Mouse (Mus musculus) G1E (cell line): ENCODE measurements at regions not wholly inside any gene's neighbourhood (a gene's known extent, or its start where the extent isn't known, plus 50 kb on each side); places are given as distances from the start of the nearest gene placed in this dataset.

Source experiments
- ATAC-seq: 2 replicates; pipeline ENCODE4 v1.8.0; 2016; ENCODE audit warnings: mild to moderate bottlenecking; ENCODE audit not compliant: insufficient number of reproducible peaks, poor library complexity, low FRiP score, severe bottlenecking; ENCODE audit errors: extremely low read depth
- DNase-seq: peaks from one replicate; pipeline ENCODE4 v3.0.0; 2012; ENCODE audit warnings: low spot score
- H3K27me3 ChIP-seq: 2 replicates; pipeline ENCODE4 v1.6.1; 2012; ENCODE audit warnings: mild to moderate bottlenecking, low read length, inconsistent platforms; ENCODE audit not compliant: insufficient read depth
- H3K36me3 ChIP-seq: replicated peaks from 2 replicates; pipeline ENCODE3; 2012; ENCODE audit warnings: mild to moderate bottlenecking, inconsistent platforms
- H3K4me1 ChIP-seq: 2 replicates; pipeline ENCODE4 v1.6.1; 2012; ENCODE audit warnings: low read depth, low read length, inconsistent platforms, mixed read lengths; ENCODE audit not compliant: insufficient read depth
- H3K4me3 ChIP-seq: 2 replicates; pipeline ENCODE4 v1.5.1; 2012; ENCODE audit warnings: low read depth, mild to moderate bottlenecking, inconsistent platforms, low read length, moderate library complexity, mixed read lengths
- H3K9me3 ChIP-seq: replicated peaks from 2 replicates; pipeline ENCODE4 v1.6.1; 2012; ENCODE audit warnings: inconsistent platforms
- CTCF ChIP-seq: IDR thresholded peaks from 2 replicates; pipeline ENCODE4 v1.5.1; 2012; ENCODE audit warnings: low read depth, low read length, inconsistent platforms, mixed read lengths
- GATA1 ChIP-seq: IDR thresholded peaks from 2 replicates; pipeline ENCODE4 v1.6.1; 2012; ENCODE audit warnings: borderline replicate concordance, low read length, inconsistent platforms, mixed read lengths
- GATA2 ChIP-seq: IDR thresholded peaks from 2 replicates; pipeline ENCODE4 v1.6.1; 2012; ENCODE audit warnings: low read depth, low read length, inconsistent platforms, borderline replicate concordance
- POLR2AphosphoS5 ChIP-seq: IDR thresholded peaks from 2 replicates; pipeline ENCODE4 v1.6.1; 2012; ENCODE audit warnings: low read depth, low read length, inconsistent platforms; ENCODE audit not compliant: insufficient replicate concordance
- TAL1 ChIP-seq: conservative IDR thresholded peaks from 2 replicates; pipeline ENCODE4 v1.6.1; 2012; ENCODE audit warnings: low read depth, low read length, inconsistent platforms, mixed read lengths

- no peak for DNase-seq
Observed at GRCm38 (mm10) chr5:74847824-74848223, 145.1 kb upstream of the Lnx1 start.

DNA sequence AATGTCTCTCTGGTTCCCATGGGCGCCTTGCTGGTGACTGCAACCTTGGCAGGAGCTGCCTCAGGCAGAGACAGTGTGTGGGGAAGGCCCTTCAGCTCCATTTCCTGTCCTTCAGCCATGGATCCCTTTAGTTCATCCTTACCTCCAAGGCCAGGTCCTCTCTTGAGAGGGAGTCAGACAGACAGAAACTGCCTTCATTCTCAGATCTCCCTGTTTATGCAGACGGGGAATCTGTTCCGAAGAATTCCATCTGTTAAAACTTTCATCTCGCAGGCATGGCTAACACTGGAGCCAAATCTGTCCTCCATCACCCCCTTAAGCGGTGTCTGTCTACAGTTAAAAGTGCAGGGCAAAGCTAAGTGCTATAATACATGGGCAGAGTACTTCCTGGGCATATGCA lies 144.0 kb upstream of the Lnx1 start:
- Histone ChIP-seq H3K36me3 (no peaks in the 10 kb centered on the region), H3K9me3 (no peaks in the 10 kb centered on the region), H3K4me1 (no peaks in the 10 kb centered on the region), H3K27me3 (peaks cover 12% of the 10 kb centered on the region), H3K4me3 (no peak overlapping the region)
- no peak for ATAC-seq
- no peak for DNase-seq
- TF ChIP-seq POLR2AphosphoS5 = no peak
- no peak for TF ChIP-seq GATA2
- TF ChIP-seq GATA1 = no peak
- TF ChIP-seq CTCF = no peak
- TF ChIP-seq TAL1 = no peak

More at GRCm38 (mm10) chr5:74847824-74848223, 145.1 kb upstream of the Lnx1 start:
- H3K4me3 ChIP-seq = no peak overlapping the region
- TF ChIP-seq POLR2AphosphoS5 = no peak
- no peak for TF ChIP-seq GATA2
- no peak for TF ChIP-seq GATA1
- TF ChIP-seq TAL1 = no peak
- TF ChIP-seq CTCF = no peak
- no peak for ATAC-seq
- H3K36me3 ChIP-seq = no peaks in the 10 kb centered on the region
- H3K4me1 ChIP-seq = no peaks in the 10 kb centered on the region
- no peaks in the 10 kb centered on the region for H3K9me3 ChIP-seq
- peaks cover 7% of the 10 kb centered on the region for H3K27me3 ChIP-seq

- TF ChIP-seq GATA2 (no peak), GATA1 (no peak), CTCF (no peak), TAL1 (no peak), POLR2AphosphoS5 (no peak)
- ATAC-seq (no peak), DNase-seq (no peak)
- Histone ChIP-seq H3K4me3 (no peak overlapping the region), H3K4me1 (no peaks in the 10 kb centered on the region), H3K36me3 (no peaks in the 10 kb centered on the region), H3K9me3 (no peaks in the 10 kb centered on the region), H3K27me3 (peaks cover 52% of the 10 kb centered on the region)
Observed at GRCm38 (mm10) chr5:74834401-74834800, 131.7 kb upstream of the Lnx1 start.

GRCm38 (mm10) chr5:74833887-74834286 lies 131.2 kb upstream of the Lnx1 start:
- Histone ChIP-seq H3K4me1 (no peaks in the 10 kb centered on the region), H3K27me3 (peaks cover 51% of the 10 kb centered on the region), H3K4me3 (no peak overlapping the region), H3K9me3 (no peaks in the 10 kb centered on the region), H3K36me3 (no peaks in the 10 kb centered on the region)
- ATAC-seq = no peak
- DNase-seq = no peak
- TF ChIP-seq POLR2AphosphoS5 = no peak
- TF ChIP-seq CTCF = no peak
- no peak for TF ChIP-seq TAL1

GRCm38 (mm10) chr5:74832011-74832410 lies 129.3 kb upstream of the Lnx1 start:
- H3K4me3 ChIP-seq = no peak overlapping the region
- H3K36me3 ChIP-seq = no peaks in the 10 kb centered on the region
- no peak for DNase-seq
- H3K27me3 ChIP-seq = peaks cover 50% of the 10 kb centered on the region
- no peaks in the 10 kb centered on the region for H3K9me3 ChIP-seq
- ATAC-seq = no peak
- no peak for TF ChIP-seq CTCF
- no peak for TF ChIP-seq GATA2
- TF ChIP-seq TAL1 = no peak
- TF ChIP-seq GATA1 = no peak
- no peak for TF ChIP-seq POLR2AphosphoS5
- no peaks in the 10 kb centered on the region for H3K4me1 ChIP-seq

GRCm38 (mm10) chr5:74830646-74831045 lies 127.9 kb upstream of the Lnx1 start:
- H3K9me3 ChIP-seq = no peaks in the 10 kb centered on the region
- no peak overlapping the region for H3K4me3 ChIP-seq
- H3K36me3 ChIP-seq = no peaks in the 10 kb centered on the region
- ATAC-seq = no peak
- DNase-seq = no peak
- TF ChIP-seq POLR2AphosphoS5 (no peak), TAL1 (no peak), GATA2 (no peak), GATA1 (no peak), CTCF (no peak)
- H3K4me1 ChIP-seq = peaks cover 3% of the 10 kb centered on the region; the same call in 1 of the 2 replicates
- H3K27me3 ChIP-seq = peaks cover 52% of the 10 kb centered on the region

GRCm38 (mm10) chr5:74829003-74829402 lies 126.3 kb upstream of the Lnx1 start:
- no peak overlapping the region for H3K4me3 ChIP-seq
- TF ChIP-seq GATA1 = no peak
- TF ChIP-seq POLR2AphosphoS5 = no peak
- no peak for TF ChIP-seq TAL1
- no peak for TF ChIP-seq CTCF
- no peak for TF ChIP-seq GATA2
- no peak for DNase-seq

More at GRCm38 (mm10) chr5:74829003-74829402, 126.3 kb upstream of the Lnx1 start:
- no peak for ATAC-seq
- Histone ChIP-seq H3K36me3 (no peaks in the 10 kb centered on the region), H3K9me3 (no peaks in the 10 kb centered on the region), H3K27me3 (peaks cover 51% of the 10 kb centered on the region), H3K4me1 (peaks cover 3% of the 10 kb centered on the region; the same call in 1 of the 2 replicates)
